Mouse (Mus musculus) heart, embryonic 12.5 days (tissue): ENCODE data around the gene Crocc. TPM values are rescaled to one million over a fixed set of nuclear protein-coding genes. Genes with fewer than 3 reads are reported as not detected.
A peak's percentile ranks its signal among the peaks of the same experiment; 100 is the strongest.

Experiments
- ATAC-seq: fragments of 200-750 bp; cut with Nextera tagmentation; 2 replicates; pipeline ENCODE4 v1.8.0; 2017; ENCODE audit warnings: moderate TSS enrichment, moderate library complexity; ENCODE audit not compliant: insufficient number of reproducible peaks, low FRiP score
- H3K27ac ChIP-seq: fragments of 300-500 bp; sonication (generic); 2 replicates; pipeline ENCODE4 v1.5.1; 2016; ENCODE audit warnings: mild to moderate bottlenecking, moderate library complexity; ENCODE audit not compliant: poor library complexity, severe bottlenecking
- H3K27me3 ChIP-seq: fragments of 300-500 bp; sonication (generic); replicated peaks from 2 replicates; pipeline ENCODE4 v1.6.1; 2016; ENCODE audit warnings: mild to moderate bottlenecking, moderate library complexity
- H3K36me3 ChIP-seq: fragments of 300-500 bp; sonication (generic); 2 replicates; pipeline ENCODE4 v1.6.1; 2016; ENCODE audit warnings: mild to moderate bottlenecking, moderate library complexity
- H3K4me1 ChIP-seq: fragments of 300-500 bp; sonication (generic); replicated peaks from 2 replicates; pipeline ENCODE4 v1.6.1; 2016; ENCODE audit warnings: mild to moderate bottlenecking
- H3K4me2 ChIP-seq: fragments of 300-500 bp; sonication (generic); 2 replicates; pipeline ENCODE4 v1.6.1; 2016; ENCODE audit warnings: mild to moderate bottlenecking, moderate library complexity
- H3K4me3 ChIP-seq: fragments of 300-500 bp; sonication (generic); 2 replicates; pipeline ENCODE4 v1.5.1; 2016; ENCODE audit warnings: mild to moderate bottlenecking
- H3K9ac ChIP-seq: fragments of 300-500 bp; sonication (generic); 2 replicates; pipeline ENCODE4 v1.6.1; 2016; ENCODE audit warnings: mild to moderate bottlenecking, moderate library complexity
- H3K9me3 ChIP-seq: fragments of 300-500 bp; sonication (generic); replicated peaks from 2 replicates; pipeline ENCODE4 v1.6.1; 2016; ENCODE audit warnings: mild to moderate bottlenecking, moderate library complexity
- WGBS: fragments of 180-500 bp; shearing (Covaris S2); methylation state at CpG from one replicate; pipeline ENCODE4 v1.1.7; 2016; 5-methylcytosine and 5-hydroxymethylcytosine counted together
- polyA plus RNA-seq: library from polyadenylated mRNA; unstranded; fragments of >200 nt; fragmentation: Nextera tagmentation; extraction: Ambion mirVana; gene quantifications from 2 replicates; pipeline ENCODE4 v1.2.1, GENCODE M21; 2016

The Crocc gene
- polyA plus RNA-seq, 1 experiment from 2014 or later = 6.3 TPM

- no peaks in the 10 kb centered on the region for H3K27me3 ChIP-seq
- 82% methylated on average over 17 of the region's 17 CpGs for WGBS
- peak overlapping the region; percentile 62 for H3K9ac ChIP-seq
- H3K36me3 ChIP-seq = peaks cover 30% of the 10 kb centered on the region
- H3K9me3 ChIP-seq = no peaks in the 10 kb centered on the region
- peak overlapping the region; percentile 43 for H3K4me2 ChIP-seq
- no peak overlapping the region for H3K4me3 ChIP-seq
- peaks cover 68% of the 10 kb centered on the region for H3K4me1 ChIP-seq
- no peak for ATAC-seq
- H3K27ac ChIP-seq = peak overlapping the region; percentile 96
Observed at GRCm38 (mm10) chr4:141020220-141020619, 40.1 kb downstream of the Crocc start.

GRCm38 (mm10) chr4:141017657-141018436, 42.5 kb downstream of the Crocc start:
- Histone ChIP-seq H3K4me3 (no peak overlapping the region), H3K4me2 (no peak overlapping the region), H3K9me3 (no peaks in the 10 kb centered on the region), H3K36me3 (peaks cover 54% of the 10 kb centered on the region), H3K9ac (no peak overlapping the region), H3K27me3 (no peaks in the 10 kb centered on the region), H3K27ac (0 out of 2 replicates have a peak overlapping the region, but pooled peaks have one; percentile 40), H3K4me1 (peaks cover 55% of the 10 kb centered on the region)
- ATAC-seq = no peak
- 76% methylated on average over 29 of the region's 29 CpGs for WGBS

GRCm38 (mm10) chr4:141016311-141016710, 44.0 kb downstream of the Crocc start:
- Histone ChIP-seq H3K9me3 (no peaks in the 10 kb centered on the region), H3K4me3 (no peak overlapping the region), H3K4me1 (peaks cover 61% of the 10 kb centered on the region), H3K4me2 (no peak overlapping the region), H3K27me3 (no peaks in the 10 kb centered on the region), H3K27ac (no peak overlapping the region), H3K36me3 (peaks cover 56% of the 10 kb centered on the region), H3K9ac (no peak overlapping the region)
- WGBS = 68% methylated on average over 9 of the region's 9 CpGs
- ATAC-seq = no peak

GRCm38 (mm10) chr4:141015356-141015755, 45.0 kb downstream of the Crocc start:
- no peak overlapping the region for H3K27ac ChIP-seq
- no peak overlapping the region for H3K4me2 ChIP-seq
- H3K9ac ChIP-seq = no peak overlapping the region
- no peaks in the 10 kb centered on the region for H3K27me3 ChIP-seq
- H3K4me1 ChIP-seq = peaks cover 54% of the 10 kb centered on the region
- no peak for ATAC-seq
- 74% methylated on average over 7 of the region's 7 CpGs for WGBS
- H3K4me3 ChIP-seq = no peak overlapping the region
- no peaks in the 10 kb centered on the region for H3K9me3 ChIP-seq
- peaks cover 56% of the 10 kb centered on the region for H3K36me3 ChIP-seq

GRCm38 (mm10) chr4:141014856-141015255, 45.5 kb downstream of the Crocc start:
- H3K27ac ChIP-seq = no peak overlapping the region
- 87% methylated on average over 11 of the region's 11 CpGs for WGBS

GRCm38 (mm10) chr4:141014114-141014513, 46.2 kb downstream of the Crocc start:
- Histone ChIP-seq H3K4me3 (no peak overlapping the region), H3K9ac (no peak overlapping the region), H3K27ac (no peak overlapping the region), H3K27me3 (no peaks in the 10 kb centered on the region), H3K36me3 (peaks cover 54% of the 10 kb centered on the region), H3K9me3 (no peaks in the 10 kb centered on the region), H3K4me1 (peaks cover 51% of the 10 kb centered on the region), H3K4me2 (no peak overlapping the region)
- ATAC-seq = no peak
- 68% methylated on average over 8 of the region's 8 CpGs for WGBS

More at GRCm38 (mm10) chr4:141014856-141015255, 45.5 kb downstream of the Crocc start:
- H3K27me3 ChIP-seq = no peaks in the 10 kb centered on the region
- no peak overlapping the region for H3K4me2 ChIP-seq
- no peak overlapping the region for H3K4me3 ChIP-seq
- H3K36me3 ChIP-seq = peaks cover 56% of the 10 kb centered on the region
- H3K4me1 ChIP-seq = peaks cover 54% of the 10 kb centered on the region
- ATAC-seq = no peak
- no peaks in the 10 kb centered on the region for H3K9me3 ChIP-seq
- no peak overlapping the region for H3K9ac ChIP-seq

- H3K4me2 ChIP-seq = peak overlapping the region; percentile 72
- H3K9me3 ChIP-seq = no peaks in the 10 kb centered on the region
- ATAC-seq = no peak
- no peaks in the 10 kb centered on the region for H3K27me3 ChIP-seq
- H3K27ac ChIP-seq = no peak overlapping the region
- peaks cover 46% of the 10 kb centered on the region for H3K4me1 ChIP-seq
- WGBS = 78% methylated on average over 10 of the region's 10 CpGs
- no peak overlapping the region for H3K4me3 ChIP-seq
- peaks cover 45% of the 10 kb centered on the region for H3K36me3 ChIP-seq
- H3K9ac ChIP-seq = no peak overlapping the region; the same call in 1 of the 2 replicates
Observed at GRCm38 (mm10) chr4:141012558-141012957, 47.8 kb downstream of the Crocc start.

- peaks cover 4% of the 10 kb centered on the region; the same call in 1 of the 2 replicates for H3K9me3 ChIP-seq
- WGBS = 52% methylated on average over 14 of the region's 14 CpGs
- H3K4me1 ChIP-seq = peaks cover 38% of the 10 kb centered on the region
Observed at GRCm38 (mm10) chr4:141011556-141012328, 48.6 kb downstream of the Crocc start.

GRCm38 (mm10) chr4:141010941-141011429, 49.4 kb downstream of the Crocc start:
- Histone ChIP-seq H3K36me3 (peaks cover 51% of the 10 kb centered on the region), H3K9me3 (peaks cover 5% of the 10 kb centered on the region; the same call in 1 of the 2 replicates), H3K4me1 (peaks cover 30% of the 10 kb centered on the region), H3K27me3 (no peaks in the 10 kb centered on the region), H3K4me2 (peak overlapping the region; percentile 72), H3K4me3 (peak overlapping the region; percentile 62), H3K9ac (peak overlapping the region; percentile 83), H3K27ac (peak overlapping the region; percentile 70)
- peak; percentile 12; the same call in 1 of the 2 replicates for ATAC-seq
- WGBS = 2% methylated on average over 17 of the region's 17 CpGs

More at GRCm38 (mm10) chr4:141011556-141012328, 48.6 kb downstream of the Crocc start:
- Histone ChIP-seq H3K9ac (peak overlapping the region; percentile 83), H3K4me3 (peak overlapping the region; percentile 62), H3K27me3 (no peaks in the 10 kb centered on the region), H3K4me2 (peak overlapping the region; percentile 72), H3K36me3 (peaks cover 48% of the 10 kb centered on the region), H3K27ac (peak overlapping the region; percentile 70)
- ATAC-seq = no peak

GRCm38 (mm10) chr4:141010526-141010925, 49.8 kb downstream of the Crocc start:
- under 1% methylated on average over 26 of the region's 26 CpGs for WGBS
- peaks cover 51% of the 10 kb centered on the region for H3K36me3 ChIP-seq
- peaks cover 5% of the 10 kb centered on the region; the same call in 1 of the 2 replicates for H3K9me3 ChIP-seq
- H3K4me2 ChIP-seq = peak overlapping the region; percentile 72
- peak overlapping the region; percentile 70 for H3K27ac ChIP-seq
- peak overlapping the region; percentile 62 for H3K4me3 ChIP-seq
- no peaks in the 10 kb centered on the region for H3K27me3 ChIP-seq
- peak; percentile 68 for ATAC-seq
- peak overlapping the region; percentile 83 for H3K9ac ChIP-seq
- H3K4me1 ChIP-seq = peaks cover 29% of the 10 kb centered on the region

- Histone ChIP-seq H3K9ac (peak within 1 kb of the TSS; percentile 83), H3K27ac (peak within 1 kb of the TSS; percentile 70), H3K4me2 (peak within 1 kb of the TSS; percentile 72), H3K36me3 (peaks cover 51% of the 10 kb centered on the region), H3K4me1 (peaks cover 27% of the 10 kb centered on the region), H3K27me3 (no peaks in the 10 kb centered on the region), H3K9me3 (peaks cover 5% of the 10 kb centered on the region; the same call in 1 of the 2 replicates), H3K4me3 (peak within 1 kb of the TSS; percentile 62)
- ATAC-seq = no peak
- 19% methylated on average over 7 of the region's 7 CpGs for WGBS
Observed at GRCm38 (mm10) chr4:141010118-141010517, 50.2 kb downstream of the Crocc start, which contains the start of gene Mfap2. Gene Mfap2, plus strand, starts transcription at chr4:141010418.
